Mouse (Mus musculus) layer of hippocampus, adult 11-12 months (tissue): ENCODE data around the gene Ccdc28a.
A peak's percentile ranks its signal among the peaks of the same experiment; 100 is the strongest.

ENCODE experiments used
- DNase-seq: peaks from one replicate; pipeline ENCODE4 v3.0.0; 2022; ENCODE audit warnings: low spot score

Gene Ccdc28a

GRCm38 (mm10) chr10:18194737-18195141 lies 40.1 kb downstream of the Ccdc28a start:
- no peak for DNase-seq

GRCm38 (mm10) chr10:18194156-18194555 lies 40.6 kb downstream of the Ccdc28a start:
- no peak for DNase-seq

GRCm38 (mm10) chr10:18193221-18193620 lies 41.6 kb downstream of the Ccdc28a start:
- no peak for DNase-seq

- no peak for DNase-seq
These were observed 43.1 kb downstream of the Ccdc28a start for GRCm38 (mm10) chr10:18191706-18192105.

GRCm38 (mm10) chr10:18189498-18189897 lies 45.3 kb downstream of the Ccdc28a start:
- no peak for DNase-seq

GRCm38 (mm10) chr10:18188564-18188963 lies 46.2 kb downstream of the Ccdc28a start:
- no peak for DNase-seq

- DNase-seq = peak; percentile 12
These were observed 52.6 kb downstream of the Ccdc28a start for GRCm38 (mm10) chr10:18182246-18182645.

- DNase-seq = no peak
These were observed 57.5 kb downstream of the Ccdc28a start for GRCm38 (mm10) chr10:18177304-18177703.

- DNase-seq = no peak
These were observed 58.1 kb downstream of the Ccdc28a start for GRCm38 (mm10) chr10:18176722-18177121.

GRCm38 (mm10) chr10:18175087-18175486 lies 59.7 kb downstream of the Ccdc28a start:
- DNase-seq = no peak
